Mouse (Mus musculus): ENCODE data around the gene Mast1. TPM values are rescaled to one million over a fixed set of nuclear protein-coding genes. Genes with fewer than 3 reads are reported as not detected.

The Mast1 gene
- polyA plus RNA-seq, 1 experiment, result 0.38 TPM

GRCm38 (mm10) chr8:84877297-84878035 lies 59.7 kb downstream of the Mast1 start:
- Histone ChIP-seq H3K36me3 (ENCODE audit: control insufficient read depth, insufficient read depth, low read length) (no peaks in the 10 kb centered on the region), H3K4me1 (ENCODE audit: control insufficient read depth, insufficient read depth, low read length) (peaks cover 2% of the 10 kb centered on the region; the same call in 1 of the 2 replicates), H3K4me3 (ENCODE audit: insufficient read depth, low read depth, low read length) (no peak overlapping the region), H3K27me3 (replicated peaks; ENCODE audit: control insufficient read depth, insufficient read depth, low read length) (no peaks in the 10 kb centered on the region), H3K27ac (ENCODE audit: insufficient read depth, low read depth, low read length) (no peak overlapping the region)
- 88% methylated on average over 3 of the region's 3 CpGs for WGBS
- no peak for TF ChIP-seq CTCF (conservative IDR thresholded peaks at IDR 0.05; ENCODE audit: insufficient read depth, insufficient read length, low read depth, low read length)
- TF ChIP-seq POLR2A (IDR thresholded peaks at IDR 0.05; ENCODE audit: low read depth, low read length), result no peak
- no peak for DNase-seq

GRCm38 (mm10) chr8:84874339-84874738 lies 62.8 kb downstream of the Mast1 start:
- H3K36me3 ChIP-seq (ENCODE audit: control insufficient read depth, insufficient read depth, low read length), result no peaks in the 10 kb centered on the region
- 0 out of 2 replicates have a peak, but pooled peaks cover 4% of the 10 kb centered on the region for H3K4me1 ChIP-seq (ENCODE audit: control insufficient read depth, insufficient read depth, low read length)
- no peak for DNase-seq
- TF ChIP-seq CTCF (conservative IDR thresholded peaks at IDR 0.05; ENCODE audit: insufficient read depth, insufficient read length, low read depth, low read length) (no peak), POLR2A (IDR thresholded peaks at IDR 0.05; ENCODE audit: low read depth, low read length) (no peak)
- no peak overlapping the region for H3K4me3 ChIP-seq (ENCODE audit: insufficient read depth, low read depth, low read length)
- no peaks in the 10 kb centered on the region for H3K27me3 ChIP-seq (replicated peaks; ENCODE audit: control insufficient read depth, insufficient read depth, low read length)
- H3K27ac ChIP-seq (ENCODE audit: insufficient read depth, low read depth, low read length), result no peak overlapping the region
- WGBS, result 89% methylated on average over 3 of the region's 3 CpGs

- no peak for TF ChIP-seq POLR2A (IDR thresholded peaks at IDR 0.05; ENCODE audit: low read depth, low read length)
- no peak for TF ChIP-seq CTCF (conservative IDR thresholded peaks at IDR 0.05; ENCODE audit: insufficient read depth, insufficient read length, low read depth, low read length)
- no peak for DNase-seq
- H3K4me1 ChIP-seq (ENCODE audit: control insufficient read depth, insufficient read depth, low read length), result 0 out of 2 replicates have a peak, but pooled peaks cover 4% of the 10 kb centered on the region
- H3K4me3 ChIP-seq (ENCODE audit: insufficient read depth, low read depth, low read length), result no peak overlapping the region
- 91% methylated on average over 4 of the region's 4 CpGs for WGBS
- H3K27me3 ChIP-seq (replicated peaks; ENCODE audit: control insufficient read depth, insufficient read depth, low read length), result no peaks in the 10 kb centered on the region
- no peaks in the 10 kb centered on the region for H3K36me3 ChIP-seq (ENCODE audit: control insufficient read depth, insufficient read depth, low read length)
- no peak overlapping the region for H3K27ac ChIP-seq (ENCODE audit: insufficient read depth, low read depth, low read length)
Measured at GRCm38 (mm10) chr8:84873016-84873415, 64.1 kb downstream of the Mast1 start.

GRCm38 (mm10) chr8:84872309-84872965 lies 64.7 kb downstream of the Mast1 start:
- Histone ChIP-seq H3K4me3 (ENCODE audit: insufficient read depth, low read depth, low read length) (peak overlapping the region; percentile 36), H3K4me1 (ENCODE audit: control insufficient read depth, insufficient read depth, low read length) (0 out of 2 replicates have a peak, but pooled peaks cover 4% of the 10 kb centered on the region), H3K36me3 (ENCODE audit: control insufficient read depth, insufficient read depth, low read length) (no peaks in the 10 kb centered on the region), H3K27ac (ENCODE audit: insufficient read depth, low read depth, low read length) (no peak overlapping the region), H3K27me3 (replicated peaks; ENCODE audit: control insufficient read depth, insufficient read depth, low read length) (no peaks in the 10 kb centered on the region)
- TF ChIP-seq POLR2A (IDR thresholded peaks at IDR 0.05; ENCODE audit: low read depth, low read length) (no peak), CTCF (conservative IDR thresholded peaks at IDR 0.05; ENCODE audit: insufficient read depth, insufficient read length, low read depth, low read length) (no peak)
- peak; percentile 48 for DNase-seq
- WGBS, result 2% methylated on average over 54 of the region's 54 CpGs

- 0 out of 2 replicates have a peak, but pooled peaks cover 4% of the 10 kb centered on the region for H3K4me1 ChIP-seq (ENCODE audit: control insufficient read depth, insufficient read depth, low read length)
- WGBS, result 8% methylated on average over 46 of the region's 46 CpGs
- H3K27ac ChIP-seq (ENCODE audit: insufficient read depth, low read depth, low read length), result no peak within 1 kb of the TSS
- no peaks in the 10 kb centered on the region for H3K36me3 ChIP-seq (ENCODE audit: control insufficient read depth, insufficient read depth, low read length)
- peak within 1 kb of the TSS; percentile 52 for H3K4me3 ChIP-seq (ENCODE audit: insufficient read depth, low read depth, low read length)
- TF ChIP-seq POLR2A (IDR thresholded peaks at IDR 0.05; ENCODE audit: low read depth, low read length), result no peak
- TF ChIP-seq CTCF (conservative IDR thresholded peaks at IDR 0.05; ENCODE audit: insufficient read depth, insufficient read length, low read depth, low read length), result no peak
- peak; percentile 85 for DNase-seq
- H3K27me3 ChIP-seq (replicated peaks; ENCODE audit: control insufficient read depth, insufficient read depth, low read length), result no peaks in the 10 kb centered on the region
Measured at GRCm38 (mm10) chr8:84871376-84872308, 65.5 kb downstream of the Mast1 start, which contains the start of gene Syce2. Syce2 (plus strand) TSS chr8:84872111.

Other genes with a start within 250 kb of the Mast1 start
- gene Nacc1, start 249.5 kb downstream of the Mast1 start, polyA plus RNA-seq (2012; rRNA removed), result 85.8 and 93.9 TPM in 2 replicates
- gene Lyl1, start 235.9 kb downstream of the Mast1 start, polyA plus RNA-seq (2012; rRNA removed), result 3.2 and 4.1 TPM in 2 replicates
- gene G430095P16Rik, start 214.4 kb downstream of the Mast1 start, polyA plus RNA-seq (2012; rRNA removed), result 0.65 and 0.81 TPM in 2 replicates
- gene Nfix, start 137.0 kb downstream of the Mast1 start, polyA plus RNA-seq (2012; rRNA removed), result 17.7 and 22.1 TPM in 2 replicates
- gene Dand5, start 114.5 kb downstream of the Mast1 start, polyA plus RNA-seq (2012; rRNA removed), result 4.4 and 4.5 TPM in 2 replicates
- gene Gadd45gip1, start 105.8 kb downstream of the Mast1 start, polyA plus RNA-seq (2012; rRNA removed), result 24.2 and 41.0 TPM in 2 replicates
- gene Rad23a, start 96.7 kb downstream of the Mast1 start, polyA plus RNA-seq (2012; rRNA removed), result 73.0 TPM in 2 replicates
- gene Calr, start 90.4 kb downstream of the Mast1 start, polyA plus RNA-seq (2012; rRNA removed), result 316 and 337 TPM in 2 replicates
- 37.5 and 37.6 TPM in 2 replicates for gene Farsa, start 80.4 kb downstream of the Mast1 start, polyA plus RNA-seq (2012; rRNA removed)
- 0.87 and 1.7 TPM in 2 replicates for gene Syce2, start 65.2 kb downstream of the Mast1 start, polyA plus RNA-seq (2012; rRNA removed)
- gene Gcdh, start 43.4 kb downstream of the Mast1 start, polyA plus RNA-seq (2012; rRNA removed), result 700 TPM in 2 replicates
- gene Klf1, start 35.4 kb downstream of the Mast1 start, polyA plus RNA-seq (2012; rRNA removed), result 3.2 and 6.0 TPM in 2 replicates
- gene Dnase2a, start 28.8 kb downstream of the Mast1 start, polyA plus RNA-seq (2012; rRNA removed), result 19.0 and 20.1 TPM in 2 replicates
- gene Rtbdn, start 9.6 kb upstream of the Mast1 start, polyA plus RNA-seq (2012; rRNA removed), result not detected in 2 replicates
- gene Gm49661, start 32.1 kb upstream of the Mast1 start, polyA plus RNA-seq (2012; rRNA removed), result not detected in 2 replicates
- gene Prdx2, start 32.2 kb upstream of the Mast1 start, polyA plus RNA-seq (2012; rRNA removed), result 304 and 376 TPM in 2 replicates
- gene Rnaseh2a, start 32.4 kb upstream of the Mast1 start, polyA plus RNA-seq (2012; rRNA removed), result 29.4 and 34.4 TPM in 2 replicates
- gene Junb, start 41.4 kb upstream of the Mast1 start, polyA plus RNA-seq (2012; rRNA removed), result 19.2 and 20.9 TPM in 2 replicates
- gene Hook2, start 53.2 kb upstream of the Mast1 start, polyA plus RNA-seq (2012; rRNA removed), result 34.5 and 34.6 TPM in 2 replicates
- gene Best2, start 77.2 kb upstream of the Mast1 start, polyA plus RNA-seq (2012; rRNA removed), result not detected in 2 replicates
- 266 and 270 TPM in 2 replicates for gene Asna1, start 87.9 kb upstream of the Mast1 start, polyA plus RNA-seq (2012; rRNA removed)
- gene Trir, start 89.5 kb upstream of the Mast1 start, polyA plus RNA-seq (2012; rRNA removed), result 103 and 111 TPM in 2 replicates
- 36.1 and 45.0 TPM in 2 replicates for gene Tnpo2, start 99.6 kb upstream of the Mast1 start, polyA plus RNA-seq (2012; rRNA removed)
- gene Fbxw9, start 122.7 kb upstream of the Mast1 start, polyA plus RNA-seq (2012; rRNA removed), result 32.6 and 39.6 TPM in 2 replicates
- 0.91 TPM in 1 of 2 replicates, not detected in the other for gene Gm5741, start 130.6 kb upstream of the Mast1 start, polyA plus RNA-seq (2012; rRNA removed)
- gene Dhps, start 134.4 kb upstream of the Mast1 start, polyA plus RNA-seq (2012; rRNA removed), result 26.0 and 30.8 TPM in 2 replicates
- gene Wdr83os, start 143.4 kb upstream of the Mast1 start, polyA plus RNA-seq (2012; rRNA removed), result 141 and 157 TPM in 2 replicates
- gene Wdr83, start 143.9 kb upstream of the Mast1 start, polyA plus RNA-seq (2012; rRNA removed), result 33.7 and 37.7 TPM in 2 replicates
- 111 and 116 TPM in 2 replicates for gene Man2b1, start 145.9 kb upstream of the Mast1 start, polyA plus RNA-seq (2012; rRNA removed)
- gene Zfp791, start 185.7 kb upstream of the Mast1 start, polyA plus RNA-seq (2012; rRNA removed), result 0.76 and 0.84 TPM in 2 replicates
- not detected in 2 replicates for gene Cks1brt, start 214.6 kb upstream of the Mast1 start, polyA plus RNA-seq (2012; rRNA removed)

Measured in kidney, adult 2 months (tissue).